23 mouse cellular contexts compared by ENCODE assay signal in genomic region chr2:33351449-33351848, GRCm38 (mm10). TPM values are rescaled to one million over a fixed set of nuclear protein-coding genes. Genes with fewer than 3 reads are reported as not detected.
DNase-seq lines count a peak whose midpoint lies in the region; ATAC-seq and TF ChIP-seq lines count a peak whose summit lies in the region.
"Had no signal": no experiment of that assay in that cellular context is flagged by ENCODE, and none has a peak within 500 bp of the region (broad histone marks: within the 10 kb centered on the region; RNA-seq: fewer than 3 reads in every experiment).

No protein-coding gene starts in this region.

- H3K9ac ChIP-seq in heart, embryonic 11.5 days (ENCODE audit: low read depth, low read length): 0 out of 2 replicates have a peak overlapping the region, but pooled peaks have one; percentile 5
- no peak overlapping the region for H3K9ac ChIP-seq in heart, embryonic 12.5 days
- no peak overlapping the region for H3K9ac ChIP-seq in intestine, postnatal 0 days (ENCODE audit: low read depth, low read length)
- H3K9ac ChIP-seq: forebrain, embryonic 13.5 days; hindbrain, embryonic 13.5 days had no signal

- H3K4me2 ChIP-seq in heart, embryonic 11.5 days: no peak overlapping the region
- H3K4me2 ChIP-seq in heart, embryonic 12.5 days: no peak overlapping the region
- no peak overlapping the region for H3K4me2 ChIP-seq in intestine, postnatal 0 days (replicated peaks; ENCODE audit: low read depth)
- H3K4me2 ChIP-seq: forebrain, embryonic 13.5 days; hindbrain, embryonic 13.5 days had no signal

- no peak for TF ChIP-seq CTCF in gastrocnemius, adult 2 months (IDR thresholded peaks at IDR 0.05)
- no peak for TF ChIP-seq CTCF in intestine, postnatal 0 days (IDR thresholded peaks at IDR 0.05; ENCODE audit: low read depth)

- H3K27me3 ChIP-seq in heart, embryonic 11.5 days (ENCODE audit: control insufficient read depth, insufficient read depth, low read length): no peaks in the 10 kb centered on the region
- no peaks in the 10 kb centered on the region for H3K27me3 ChIP-seq in heart, embryonic 12.5 days (replicated peaks)
- peaks cover 54% of the 10 kb centered on the region for H3K27me3 ChIP-seq in megakaryocyte, embryonic 14.5 days (replicated peaks)
- H3K27me3 ChIP-seq in intestine, postnatal 0 days (replicated peaks; ENCODE audit: control insufficient read depth, insufficient read depth, low read length): no peaks in the 10 kb centered on the region
- H3K27me3 ChIP-seq: CH12.LX; forebrain, embryonic 13.5 days; hindbrain, embryonic 13.5 days; Patski had no signal

- H3K4me3 ChIP-seq in gastrocnemius, adult 2 months: no peak overlapping the region
- no peak overlapping the region for H3K4me3 ChIP-seq in heart, embryonic 11.5 days (ENCODE audit: low read depth, low read length)
- H3K4me3 ChIP-seq in heart, embryonic 12.5 days: no peak overlapping the region
- H3K4me3 ChIP-seq in megakaryocyte, embryonic 14.5 days (replicated peaks): peak overlapping the region; percentile 15
- no peak overlapping the region for H3K4me3 ChIP-seq in intestine, postnatal 0 days (ENCODE audit: low read depth, low read length)
- H3K4me3 ChIP-seq: forebrain, embryonic 10.5 days; forebrain, embryonic 13.5 days; hindbrain, embryonic 13.5 days had no signal

- H3K4me1 ChIP-seq in heart, embryonic 11.5 days (ENCODE audit: control insufficient read depth, insufficient read depth, low read length): peaks cover 4% of the 10 kb centered on the region
- H3K4me1 ChIP-seq in heart, embryonic 12.5 days (replicated peaks): peaks cover 12% of the 10 kb centered on the region
- peaks cover 59% of the 10 kb centered on the region for H3K4me1 ChIP-seq in megakaryocyte, embryonic 14.5 days
- no peaks in the 10 kb centered on the region for H3K4me1 ChIP-seq in intestine, postnatal 0 days (replicated peaks; ENCODE audit: control insufficient read depth, insufficient read depth, low read length)

- H3K9me3 ChIP-seq in heart, embryonic 11.5 days (replicated peaks; ENCODE audit: control insufficient read depth, low read length): no peaks in the 10 kb centered on the region
- H3K9me3 ChIP-seq in heart, embryonic 12.5 days (replicated peaks): no peaks in the 10 kb centered on the region
- no peaks in the 10 kb centered on the region for H3K9me3 ChIP-seq in megakaryocyte, embryonic 14.5 days
- H3K9me3 ChIP-seq in intestine, postnatal 0 days (ENCODE audit: control insufficient read depth): no peaks in the 10 kb centered on the region
- H3K9me3 ChIP-seq: forebrain, embryonic 10.5 days; forebrain, embryonic 13.5 days; G1E; hindbrain, embryonic 13.5 days had no signal

- H3K27ac ChIP-seq in gastrocnemius, adult 2 months: peak overlapping the region; percentile 49
- H3K27ac ChIP-seq in heart, embryonic 11.5 days (ENCODE audit: low read depth, low read length): no peak overlapping the region
- H3K27ac ChIP-seq in heart, embryonic 12.5 days (ENCODE audit: poor library complexity, severe bottlenecking): no peak overlapping the region
- no peak overlapping the region for H3K27ac ChIP-seq in intestine, postnatal 0 days (ENCODE audit: low read depth, low read length)
- H3K27ac ChIP-seq: forebrain, embryonic 10.5 days; forebrain, embryonic 13.5 days; hindbrain, embryonic 13.5 days had no signal

- 88% methylated on average over 3 of the region's 3 CpGs for WGBS in heart, embryonic 11.5 days (ENCODE audit: insufficient replicate concordance)
- WGBS in heart, embryonic 12.5 days: 85% methylated on average over 3 of the region's 3 CpGs
- WGBS in intestine, postnatal 0 days: 90% methylated on average over 3 of the region's 3 CpGs

- DNase-seq in gastrocnemius, adult 2 months: no peak
- no peak for DNase-seq in gastrocnemius, postnatal 10 days
- DNase-seq: adrenal gland, postnatal 10 days; adrenal gland, postnatal 36 days; cerebellum, adult 11 months; cerebellum, postnatal 10 days; heart, postnatal 10 days; kidney, adult 2 months had no signal

- H3K36me3 ChIP-seq in heart, embryonic 11.5 days (ENCODE audit: control insufficient read depth, insufficient read depth, low read length): no peaks in the 10 kb centered on the region
- H3K36me3 ChIP-seq in heart, embryonic 12.5 days: no peaks in the 10 kb centered on the region
- no peaks in the 10 kb centered on the region for H3K36me3 ChIP-seq in megakaryocyte, embryonic 14.5 days (replicated peaks; ENCODE audit: low read length)
- H3K36me3 ChIP-seq in intestine, postnatal 0 days (ENCODE audit: control insufficient read depth, insufficient read depth): no peaks in the 10 kb centered on the region
- H3K36me3 ChIP-seq: forebrain, embryonic 10.5 days; hindbrain, embryonic 13.5 days had no signal

- intact Hi-C loops in gastrocnemius, adult 2 months (cut with DNase I): no loop called here

- ATAC-seq in heart, embryonic 11.5 days (replicated peaks; ENCODE audit: insufficient number of reproducible peaks, low FRiP score, low TSS enrichment): no peak
- ATAC-seq in heart, embryonic 12.5 days (ENCODE audit: insufficient number of reproducible peaks, low FRiP score): no peak
- ATAC-seq in megakaryocyte, adult 5-6 weeks (ENCODE audit: poor library complexity, severe bottlenecking): no peak
- no peak for ATAC-seq in intestine, postnatal 0 days
- ATAC-seq: forebrain, embryonic 13.5 days; forebrain, embryonic 16.5 days; hindbrain, embryonic 16.5 days; inflammation-experienced regulatory T-cells, adult 6 months; intestine, embryonic 16.5 days; Patski had no signal

RNA-seq across cellular contexts. Expression of gene Ralgps1, which starts 19.8 kb away (rescaled TPM):
- 1 to 10 TPM; 2.5 to 3.1 TPM for total RNA-seq in gastrocnemius, adult 2 months (2021)
- 1 to 10 TPM; 4.1 to 5.2 TPM for total RNA-seq in gastrocnemius, postnatal 10 days (2021)
- 6.5 and 6.6 TPM in 2 replicates for polyA plus RNA-seq in heart, embryonic 11.5 days (2014; fragmentation: Nextera tagmentation; extraction: Ambion mirVana)
- polyA plus RNA-seq in heart, embryonic 12.5 days (2016; fragmentation: Nextera tagmentation; extraction: Ambion mirVana): 5.4 and 6.3 TPM in 2 replicates
- polyA plus RNA-seq in megakaryocyte, embryonic 14.5 days (2012; ENCODE audit: insufficient read depth, low replicate concordance): 0.53 and 3.3 TPM in 2 replicates
- total RNA-seq in megakaryocyte, adult 5-6 weeks (2015): 6.2 and 7.6 TPM in 2 replicates
- 2.0 and 2.7 TPM in 2 replicates for total RNA-seq in megakaryocyte, adult 5-6 weeks (2017)
- 4.0 and 4.9 TPM in 2 replicates for polyA plus RNA-seq in intestine, postnatal 0 days (2015; fragmentation: Nextera tagmentation; extraction: Ambion mirVana)
